Mouse (Mus musculus) kidney, adult 2 months (tissue): ENCODE measurements around the gene Dgki. TPM values are rescaled to one million over a fixed set of nuclear protein-coding genes. Genes with fewer than 3 reads are reported as not detected.

Experiments
- DNase-seq: peaks from one replicate; pipeline ENCODE4 v3.0.0; 2021
- H3K27ac ChIP-seq: fragments of 200-500 bp; 2 replicates; pipeline ENCODE4 v1.5.1; 2012; ENCODE audit warnings: low read depth, low read length, control low read depth, inconsistent platforms; ENCODE audit not compliant: insufficient read depth
- H3K27me3 ChIP-seq: fragments of 200-500 bp; replicated peaks from 2 replicates; pipeline ENCODE4 v1.6.1; 2012; ENCODE audit warnings: mild to moderate bottlenecking, moderate library complexity, low read length, inconsistent platforms; ENCODE audit not compliant: control insufficient read depth, insufficient read depth
- H3K36me3 ChIP-seq: fragments of 200-500 bp; 2 replicates; pipeline ENCODE4 v1.6.1; 2012; ENCODE audit warnings: mild to moderate bottlenecking, moderate library complexity, low read length, inconsistent platforms; ENCODE audit not compliant: control insufficient read depth, insufficient read depth
- H3K4me1 ChIP-seq: fragments of 200-500 bp; 2 replicates; pipeline ENCODE4 v1.6.1; 2011; ENCODE audit warnings: low read length; ENCODE audit not compliant: control insufficient read depth, insufficient read depth
- H3K4me3 ChIP-seq: fragments of 200-500 bp; 2 replicates; pipeline ENCODE4 v1.5.1; 2011; ENCODE audit warnings: mild to moderate bottlenecking, low read depth, low read length, control low read depth; ENCODE audit not compliant: insufficient read depth
- CTCF ChIP-seq: fragments of 200-500 bp; conservative IDR thresholded peaks from 2 replicates; pipeline ENCODE4 v1.5.1; 2011; ENCODE audit warnings: low read depth, mild to moderate bottlenecking, control low read depth, low read length, moderate library complexity, mixed read lengths; ENCODE audit not compliant: insufficient read depth, insufficient read length
- POLR2A ChIP-seq: fragments of 200-500 bp; IDR thresholded peaks from one replicate; pipeline ENCODE4 v1.6.1; 2011; ENCODE audit warnings: low read depth, low read length, control low read depth
- WGBS: fragments of 180-500 bp; shearing (Covaris S2); methylation state at CpG from one replicate; pipeline ENCODE4 v1.1.7; 2018; 5-methylcytosine and 5-hydroxymethylcytosine counted together
- polyA plus RNA-seq: library from polyadenylated mRNA; depleted of rRNA; stranded (reverse); fragments of >200 nt; gene quantifications from 2 replicates; pipeline ENCODE4 v1.2.3, GENCODE M21; 2012

The Dgki gene
- polyA plus RNA-seq, 1 experiment: 0.05 TPM

- no peak for DNase-seq
- Histone ChIP-seq H3K36me3 (no peaks in the 10 kb centered on the region), H3K4me1 (no peaks in the 10 kb centered on the region), H3K27me3 (no peaks in the 10 kb centered on the region), H3K4me3 (no peak overlapping the region), H3K27ac (no peak overlapping the region)
- 29% methylated on average over 2 of the region's 2 CpGs for WGBS
- TF ChIP-seq CTCF (no peak), POLR2A (no peak)
Measured at GRCm38 (mm10) chr6:36937527-36937926, 362.5 kb downstream of the Dgki start.

GRCm38 (mm10) chr6:36936816-36937215 is 363.2 kb downstream of the Dgki start:
- TF ChIP-seq CTCF (no peak), POLR2A (no peak)
- WGBS: 95% methylated on average over 4 of the region's 4 CpGs
- DNase-seq: no peak
- Histone ChIP-seq H3K27me3 (no peaks in the 10 kb centered on the region), H3K27ac (no peak overlapping the region), H3K4me1 (no peaks in the 10 kb centered on the region), H3K36me3 (no peaks in the 10 kb centered on the region), H3K4me3 (no peak overlapping the region)

DNA sequence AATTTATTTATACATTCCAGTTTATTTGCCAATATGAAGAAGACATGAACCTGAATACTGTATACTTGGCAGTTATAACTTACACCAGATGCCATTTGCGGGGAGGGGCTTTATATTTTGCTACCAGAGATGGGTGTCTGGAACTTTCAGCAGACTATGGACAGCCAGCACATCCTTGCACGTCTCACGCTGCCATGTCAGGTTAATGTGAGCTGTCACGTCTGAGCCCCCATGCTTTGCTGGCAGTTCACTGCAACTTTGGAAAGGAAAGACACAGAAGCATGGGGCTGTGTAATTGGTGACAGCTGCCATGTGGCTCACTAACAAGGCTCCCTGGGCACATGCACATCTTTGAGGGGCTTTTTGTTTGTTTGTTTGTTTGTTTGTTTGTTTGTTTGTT is 368.5 kb downstream of the Dgki start:
- H3K36me3 ChIP-seq: no peaks in the 10 kb centered on the region
- WGBS: 83% methylated on average over 4 of the region's 4 CpGs
- H3K27me3 ChIP-seq: no peaks in the 10 kb centered on the region
- no peak overlapping the region for H3K27ac ChIP-seq
- no peak for TF ChIP-seq POLR2A
- TF ChIP-seq CTCF: no peak
- no peaks in the 10 kb centered on the region for H3K4me1 ChIP-seq
- no peak overlapping the region for H3K4me3 ChIP-seq
- DNase-seq: no peak

DNA sequence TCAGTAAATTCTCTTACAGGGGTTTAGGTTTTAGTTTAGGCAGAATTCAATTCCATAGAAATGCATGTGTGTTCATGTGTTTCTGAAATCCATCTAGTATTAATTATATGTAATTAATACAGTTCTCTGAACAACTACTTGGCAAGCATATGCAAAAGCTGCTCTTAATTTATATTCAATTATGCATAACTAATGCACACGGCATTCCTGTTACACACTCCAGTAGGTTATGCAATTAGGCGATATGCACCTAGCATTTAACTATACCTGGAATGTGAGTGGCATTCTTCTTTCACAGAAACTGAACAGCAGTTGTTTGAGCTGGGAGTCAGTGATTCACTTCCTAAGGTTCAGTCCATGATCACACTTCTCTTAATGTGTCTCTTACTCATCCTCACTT is 370.2 kb downstream of the Dgki start:
- H3K36me3 ChIP-seq: no peaks in the 10 kb centered on the region
- no peaks in the 10 kb centered on the region for H3K27me3 ChIP-seq
- TF ChIP-seq POLR2A (no peak), CTCF (no peak)
- DNase-seq: no peak
- 47% methylated on average over 2 of the region's 2 CpGs for WGBS
- no peaks in the 10 kb centered on the region for H3K4me1 ChIP-seq
- no peak overlapping the region for H3K27ac ChIP-seq
- no peak overlapping the region for H3K4me3 ChIP-seq

DNA sequence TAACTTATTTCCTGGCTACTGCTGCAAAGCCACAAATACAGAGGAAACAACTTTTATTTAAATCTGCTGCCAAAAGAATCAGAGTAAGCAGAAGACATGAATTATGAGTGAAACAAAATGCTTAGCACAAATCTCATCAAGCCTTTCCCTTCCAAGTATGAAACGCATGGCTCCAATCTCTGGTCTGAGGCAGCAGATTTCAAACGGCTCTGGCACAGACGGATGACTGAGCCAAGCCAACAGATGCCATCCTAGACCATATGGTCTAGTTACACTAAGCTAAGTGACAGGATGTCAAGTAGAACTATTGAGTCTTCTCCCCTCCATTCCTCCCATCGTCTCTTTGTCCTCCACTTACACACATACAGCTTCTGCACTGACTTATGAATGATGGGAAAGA is 373.5 kb downstream of the Dgki start:
- Histone ChIP-seq H3K27me3 (no peaks in the 10 kb centered on the region), H3K36me3 (no peaks in the 10 kb centered on the region), H3K4me1 (no peaks in the 10 kb centered on the region), H3K27ac (no peak overlapping the region), H3K4me3 (no peak overlapping the region)
- no peak for DNase-seq
- WGBS: 29% methylated on average over 4 of the region's 4 CpGs
- TF ChIP-seq CTCF (no peak), POLR2A (no peak)

DNA sequence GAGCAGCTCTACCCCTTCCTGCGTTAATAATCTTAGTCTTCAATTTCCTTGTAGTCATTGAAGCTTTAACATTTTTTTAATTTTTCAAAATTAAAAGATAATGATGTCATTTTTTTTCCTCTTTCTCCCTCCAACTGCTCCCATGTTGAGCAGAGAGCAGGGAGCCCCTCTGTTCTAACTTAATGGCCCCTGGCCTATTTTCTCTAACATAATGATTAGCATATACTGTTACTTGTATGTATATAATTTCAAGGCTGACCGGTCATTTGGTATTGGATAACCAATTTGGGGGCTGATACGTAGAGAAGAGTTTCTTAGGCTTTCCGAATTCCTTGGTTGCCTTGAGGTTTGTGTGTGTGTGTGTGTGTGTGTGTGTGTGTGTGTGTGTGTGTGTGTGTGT is 378.0 kb downstream of the Dgki start:
- no peaks in the 10 kb centered on the region for H3K4me1 ChIP-seq
- H3K4me3 ChIP-seq: no peak overlapping the region
- no peaks in the 10 kb centered on the region for H3K27me3 ChIP-seq
- H3K36me3 ChIP-seq: no peaks in the 10 kb centered on the region
- no peak overlapping the region for H3K27ac ChIP-seq
- TF ChIP-seq CTCF (no peak), POLR2A (no peak)
- WGBS: 78% methylated on average over 4 of the region's 4 CpGs
- DNase-seq: no peak

GRCm38 (mm10) chr6:36911586-36911985 is 388.4 kb downstream of the Dgki start:
- TF ChIP-seq CTCF: no peak
- TF ChIP-seq POLR2A: no peak
- Histone ChIP-seq H3K4me3 (no peak overlapping the region), H3K4me1 (no peaks in the 10 kb centered on the region), H3K27me3 (no peaks in the 10 kb centered on the region), H3K36me3 (no peaks in the 10 kb centered on the region), H3K27ac (no peak overlapping the region)
- no peak for DNase-seq
- WGBS: 47% methylated on average over 6 of the region's 6 CpGs

- no peak overlapping the region for H3K27ac ChIP-seq
- no peak for DNase-seq
- TF ChIP-seq POLR2A (no peak), CTCF (no peak)
Measured at GRCm38 (mm10) chr6:36907191-36907590, 392.8 kb downstream of the Dgki start.

GRCm38 (mm10) chr6:36905965-36906364 is 394.0 kb downstream of the Dgki start:
- Histone ChIP-seq H3K36me3 (no peaks in the 10 kb centered on the region), H3K4me1 (no peaks in the 10 kb centered on the region), H3K27me3 (no peaks in the 10 kb centered on the region), H3K27ac (no peak overlapping the region), H3K4me3 (no peak overlapping the region)
- 93% methylated on average over 3 of the region's 3 CpGs for WGBS
- no peak for DNase-seq
- TF ChIP-seq POLR2A (no peak), CTCF (no peak)

More at GRCm38 (mm10) chr6:36907191-36907590, 392.8 kb downstream of the Dgki start:
- Histone ChIP-seq H3K27me3 (no peaks in the 10 kb centered on the region), H3K4me1 (no peaks in the 10 kb centered on the region), H3K36me3 (no peaks in the 10 kb centered on the region), H3K4me3 (no peak overlapping the region)
- WGBS: 70% methylated on average over 3 of the region's 3 CpGs
